Mouse (Mus musculus): ENCODE data around the gene Ano9. TPM values are rescaled to one million over a fixed set of nuclear protein-coding genes. Genes with fewer than 3 reads are reported as not detected.

Gene Ano9
- total RNA-seq, 2 experiments from 2014 or later: not detected

DNA sequence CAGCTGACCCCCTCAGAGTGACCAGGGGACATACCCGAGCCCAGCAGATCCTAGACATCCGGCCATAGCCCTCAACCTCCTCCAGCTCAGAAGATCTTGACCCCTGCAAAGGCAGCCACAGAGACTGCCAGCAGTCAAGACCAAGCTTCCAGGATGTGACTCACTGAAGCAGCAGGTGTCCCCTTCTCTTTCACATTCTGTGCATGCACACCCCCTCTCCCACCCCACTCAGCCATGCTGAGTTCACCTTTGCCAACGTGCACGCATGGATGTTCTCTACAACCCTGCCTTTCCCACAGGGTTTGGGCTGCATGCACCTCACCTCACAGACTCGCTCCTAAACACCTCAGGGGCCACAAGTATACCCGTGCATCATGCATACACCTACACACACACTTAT, 21.6 kb downstream of the Ano9 start:
- Histone ChIP-seq H3K4me3 (no peak overlapping the region), H3K27ac (no peak overlapping the region; the same call in 1 of the 2 replicates)
- TF ChIP-seq CTCF (conservative IDR thresholded peaks at IDR 0.05): no peak
- DNase-seq (ENCODE audit: low spot score in 2 of 2): no peak

DNA sequence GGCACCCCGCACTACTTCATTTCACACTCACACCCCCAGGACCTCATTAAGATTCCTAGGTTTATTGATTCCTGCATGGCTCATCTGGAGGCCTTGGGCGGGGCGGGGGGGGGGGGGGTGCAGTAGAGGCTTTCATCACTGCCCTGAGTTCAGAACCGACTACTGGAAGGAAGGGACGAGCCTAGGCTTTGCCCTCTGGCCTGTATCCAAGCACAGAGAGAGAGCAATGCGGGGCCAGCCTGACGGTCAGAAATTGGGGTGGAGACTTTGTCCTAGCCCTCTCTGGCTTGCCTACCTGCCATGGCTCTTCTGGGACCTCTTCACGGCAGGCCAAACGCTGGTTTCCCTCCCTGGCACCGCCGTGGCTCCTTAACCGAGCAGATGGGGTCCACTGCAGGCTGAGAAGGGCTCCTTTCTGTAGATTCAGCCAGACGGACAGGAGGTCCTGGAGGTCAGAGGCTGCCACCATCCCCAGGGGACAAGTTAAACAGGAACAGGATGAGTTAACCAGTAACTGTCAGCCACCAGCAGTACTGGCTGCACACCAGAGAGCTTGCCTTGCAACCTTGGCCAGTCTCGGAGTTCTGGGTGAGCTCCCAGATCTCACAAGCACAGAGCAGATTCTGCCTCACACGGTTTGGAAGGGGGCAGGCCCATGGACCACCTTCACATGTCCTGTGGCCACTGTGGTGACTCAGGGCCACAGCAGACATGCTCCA, 23.0 kb downstream of the Ano9 start:
- Histone ChIP-seq H3K27ac (no peak overlapping the region), H3K4me3 (no peak overlapping the region)
- no peak for DNase-seq (ENCODE audit: low spot score in 2 of 2)
- TF ChIP-seq CTCF (conservative IDR thresholded peaks at IDR 0.05): no peak

DNA sequence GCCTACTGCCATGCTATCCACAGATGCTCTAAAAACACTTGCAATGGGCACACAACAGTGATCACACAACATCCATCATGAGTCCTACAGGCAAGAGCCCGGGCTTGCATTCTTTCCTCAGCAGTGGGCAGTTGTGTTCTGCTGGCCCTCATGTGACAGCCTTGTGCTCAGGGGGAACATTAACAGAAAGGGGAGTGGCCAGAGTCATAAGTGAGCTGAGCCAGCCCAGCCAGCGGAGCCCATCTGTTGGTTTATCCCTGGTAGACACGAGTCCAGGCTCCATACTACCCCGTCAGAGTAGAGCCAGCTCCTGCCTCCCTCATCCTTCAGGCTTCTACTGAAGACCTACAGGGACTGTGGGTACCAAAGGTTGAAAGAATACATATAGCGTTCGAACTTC, 23.7 kb downstream of the Ano9 start:
- no peak for TF ChIP-seq CTCF (conservative IDR thresholded peaks at IDR 0.05)
- no peak for DNase-seq (ENCODE audit: low spot score in 2 of 2)
- H3K4me3 ChIP-seq: no peak overlapping the region
- no peak overlapping the region for H3K27ac ChIP-seq

GRCm38 (mm10) chr7:141092051-141092735, 25.4 kb downstream of the Ano9 start:
- H3K27ac ChIP-seq: no peak overlapping the region
- H3K4me3 ChIP-seq: peak overlapping the region; percentile 29; the same call in 1 of the 2 replicates
- peak in 1 of 2 experiments; percentile 43 for DNase-seq (ENCODE audit: low spot score in 2 of 2)
- peak; percentile 68 for TF ChIP-seq CTCF (conservative IDR thresholded peaks at IDR 0.05)

GRCm38 (mm10) chr7:141090228-141090627, 27.4 kb downstream of the Ano9 start:
- H3K27ac ChIP-seq: no peak overlapping the region
- H3K4me3 ChIP-seq: no peak overlapping the region
- DNase-seq (ENCODE audit: low spot score in 2 of 2): no peak
- no peak for TF ChIP-seq CTCF (conservative IDR thresholded peaks at IDR 0.05)

DNA sequence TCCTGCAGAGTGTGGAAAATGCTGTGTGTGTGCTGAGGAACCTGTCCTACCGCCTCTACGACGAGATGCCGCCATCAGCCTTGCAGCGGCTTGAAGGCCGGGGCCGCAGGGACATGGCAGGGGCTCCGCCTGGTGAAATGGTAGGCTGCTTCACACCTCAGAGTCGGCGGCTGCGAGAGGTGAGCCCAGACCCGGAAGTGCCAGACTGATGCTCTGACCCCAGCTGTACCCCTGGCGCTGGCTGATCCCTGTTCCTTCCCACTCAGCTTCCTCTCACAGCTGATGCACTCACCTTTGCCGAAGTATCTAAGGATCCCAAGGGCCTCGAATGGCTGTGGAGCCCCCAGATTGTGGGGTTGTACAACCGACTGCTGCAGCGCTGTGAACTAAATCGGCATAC, 29.1 kb downstream of the Ano9 start:
- H3K4me3 ChIP-seq: no peak overlapping the region
- TF ChIP-seq CTCF (conservative IDR thresholded peaks at IDR 0.05): no peak

DNA sequence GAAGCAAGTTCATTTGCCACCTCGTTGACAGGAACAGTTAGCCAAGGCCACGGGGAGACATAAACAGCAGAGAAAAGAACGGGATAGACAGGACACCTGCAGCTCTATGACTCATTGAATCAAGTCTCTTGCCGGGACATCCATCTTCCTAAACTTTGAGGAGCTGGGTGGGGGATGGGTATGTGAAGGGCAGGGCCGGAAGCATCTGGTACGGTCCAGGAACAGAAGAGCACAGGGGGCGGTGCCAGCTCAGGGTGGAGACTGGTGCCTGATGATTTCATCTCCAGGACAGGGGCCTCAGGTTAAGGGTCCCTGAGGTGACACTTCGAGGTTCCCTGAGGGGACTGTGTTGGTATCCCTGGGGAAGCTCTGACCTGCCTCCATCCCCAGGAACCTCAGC, 29.7 kb downstream of the Ano9 start:
- no peak overlapping the region for H3K4me3 ChIP-seq
- no peak for TF ChIP-seq CTCF (conservative IDR thresholded peaks at IDR 0.05)
- no peak for DNase-seq (ENCODE audit: low spot score in 2 of 2)

More for the DNA sequence above, 29.1 kb downstream of the Ano9 start:
- no peak overlapping the region for H3K27ac ChIP-seq
- DNase-seq (ENCODE audit: low spot score in 2 of 2): no peak

DNA sequence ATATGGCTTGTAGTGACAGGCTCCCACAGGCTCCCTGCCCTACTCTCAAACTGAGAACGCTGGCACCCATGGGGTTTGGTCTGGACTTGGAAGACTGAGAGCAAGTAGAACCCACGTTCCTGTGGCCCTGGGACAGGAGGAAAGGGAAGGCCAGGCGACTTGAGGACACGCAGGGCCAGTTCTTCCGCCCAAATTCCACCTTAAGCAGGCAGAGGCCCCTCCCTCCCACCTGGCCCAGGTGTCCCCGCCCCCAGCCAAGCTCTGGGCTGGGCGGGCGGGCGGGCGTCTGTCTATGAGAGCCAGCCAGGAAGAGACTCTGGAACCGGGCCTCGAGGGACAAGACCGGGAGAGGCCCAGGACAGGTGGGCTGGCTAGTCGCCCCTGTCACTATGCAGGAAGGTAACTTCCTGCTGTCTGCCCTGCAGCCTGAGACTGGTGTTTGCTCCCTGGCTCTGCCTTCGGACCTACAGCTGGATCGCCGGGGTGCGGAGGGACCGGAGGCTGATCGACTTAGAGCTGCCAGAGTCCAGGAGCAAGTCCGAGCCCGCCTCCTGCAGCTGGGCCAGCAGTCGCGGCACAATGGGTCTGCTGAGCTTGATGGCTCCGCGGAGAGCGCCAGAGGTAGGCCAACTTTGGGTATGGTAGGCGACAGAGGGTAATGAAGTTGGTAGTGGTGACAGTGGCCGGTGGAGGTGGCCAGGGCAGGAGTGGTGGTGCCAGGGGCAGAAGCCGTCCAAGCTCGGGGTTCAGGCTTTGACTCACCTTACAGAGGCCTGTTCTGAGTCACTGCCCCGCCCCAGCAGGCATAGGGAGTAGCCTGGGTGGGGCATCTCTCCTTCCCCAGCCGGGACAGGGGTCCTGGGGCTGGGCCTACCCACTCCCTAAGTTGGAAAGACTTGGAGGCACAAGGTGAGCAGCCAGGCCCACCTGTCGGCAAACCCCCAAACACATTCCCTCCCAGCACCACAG, 37.8 kb downstream of the Ano9 start:
- Histone ChIP-seq H3K4me3 (no peak overlapping the region), H3K27ac (no peak overlapping the region)
- DNase-seq (ENCODE audit: low spot score in 2 of 2): no peak
- TF ChIP-seq CTCF (conservative IDR thresholded peaks at IDR 0.05): no peak

More for the DNA sequence above, 29.7 kb downstream of the Ano9 start:
- H3K27ac ChIP-seq: no peak overlapping the region

- no peak for TF ChIP-seq CTCF (conservative IDR thresholded peaks at IDR 0.05)
- H3K27ac ChIP-seq: no peak overlapping the region
- DNase-seq (ENCODE audit: low spot score in 2 of 2): no peak
Observed at GRCm38 (mm10) chr7:141078876-141079275, 38.7 kb downstream of the Ano9 start.

DNA sequence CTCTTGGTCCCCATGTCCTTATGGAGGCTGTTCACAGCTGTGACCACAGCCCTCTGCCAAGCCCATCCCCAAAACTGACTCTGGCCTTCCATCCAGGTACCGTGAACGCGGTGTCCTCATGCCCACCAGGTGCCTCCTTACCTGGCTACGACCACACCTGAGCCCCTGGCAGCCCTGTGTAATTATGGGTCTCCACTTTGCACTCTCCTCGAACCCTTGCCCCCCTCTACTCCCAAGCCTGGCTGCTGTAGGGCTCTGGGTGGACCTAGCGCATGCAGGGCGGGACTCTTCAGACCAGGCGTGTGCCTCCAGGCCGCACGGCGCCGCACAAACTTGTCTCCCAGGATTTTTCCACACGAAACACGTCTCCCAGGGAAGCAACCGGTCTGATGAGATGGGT, 39.8 kb downstream of the Ano9 start, which contains the start of gene Pkp3:
Gene Pkp3, plus strand, starts transcription at position 378 of the 400 bp plus-strand sequence.
- no peak within 1 kb of the TSS for H3K27ac ChIP-seq
- no peak within 1 kb of the TSS for H3K4me3 ChIP-seq
- DNase-seq (ENCODE audit: low spot score in 2 of 2): no peak
- no peak for TF ChIP-seq CTCF (conservative IDR thresholded peaks at IDR 0.05)

More at GRCm38 (mm10) chr7:141078876-141079275, 38.7 kb downstream of the Ano9 start:
- H3K4me3 ChIP-seq: no peak overlapping the region

GRCm38 (mm10) chr7:141073782-141074181, 43.8 kb downstream of the Ano9 start:
- DNase-seq (ENCODE audit: low spot score in 2 of 2): no peak
- peak overlapping the region; percentile 96 for H3K27ac ChIP-seq
- H3K4me3 ChIP-seq: no peak overlapping the region
- TF ChIP-seq CTCF (conservative IDR thresholded peaks at IDR 0.05): no peak

- peak; percentile 82 for TF ChIP-seq CTCF (conservative IDR thresholded peaks at IDR 0.05)
- peak overlapping the region; percentile 96 for H3K27ac ChIP-seq
- H3K4me3 ChIP-seq: peak overlapping the region; percentile 22; the same call in 1 of the 2 replicates
- peak in 1 of 2 experiments; percentile 67 for DNase-seq (ENCODE audit: low spot score in 2 of 2)
Observed at GRCm38 (mm10) chr7:141072017-141072745, 45.4 kb downstream of the Ano9 start.
